Mouse (Mus musculus): ENCODE measurements around the gene Gabrp. TPM values are rescaled to one million over a fixed set of nuclear protein-coding genes. Genes with fewer than 3 reads are reported as not detected.

The Gabrp gene
- polyA plus RNA-seq, 1 experiment from 2014 or later: not detected

DNA sequence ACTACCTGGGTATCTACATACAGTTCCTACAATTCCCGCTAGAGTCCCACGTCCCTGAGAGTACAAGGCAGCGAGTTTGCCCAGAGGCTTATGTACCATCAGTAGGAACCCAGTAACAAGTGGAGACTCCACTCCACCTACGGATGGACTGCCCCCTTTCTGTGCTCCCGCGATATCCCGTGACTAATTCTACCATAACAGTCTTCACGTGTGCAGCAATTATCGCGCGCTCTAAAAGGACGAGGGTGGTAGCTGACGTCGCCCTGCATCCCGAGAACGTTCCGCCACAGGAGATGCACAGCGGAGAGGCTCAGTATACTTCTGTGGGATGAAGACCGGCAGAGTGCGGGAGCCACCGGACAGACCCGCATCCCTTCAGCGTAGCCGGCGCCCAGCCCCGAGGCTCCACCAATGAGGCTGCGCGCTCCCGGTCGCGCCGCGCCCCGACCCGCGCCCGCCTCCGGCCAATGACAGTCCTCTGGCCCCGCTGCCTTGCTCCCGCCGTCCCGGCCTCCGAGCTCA lies 65.8 kb downstream of the Gabrp start:
- H3K9ac ChIP-seq (replicated peaks): peak overlapping the region; percentile 89
- peak overlapping the region; percentile 64 for H3K4me2 ChIP-seq (replicated peaks)
- peak overlapping the region; percentile 89 for H3K27ac ChIP-seq
- H3K36me3 ChIP-seq: no peaks in the 10 kb centered on the region
- peak overlapping the region; percentile 86 for H3K4me3 ChIP-seq (replicated peaks)
- WGBS: under 1% methylated on average over 43 of the region's 43 CpGs
- peaks cover 8% of the 10 kb centered on the region for H3K4me1 ChIP-seq (replicated peaks)
- H3K27me3 ChIP-seq: no peaks in the 10 kb centered on the region
- ATAC-seq: peak; percentile 92
- H3K9me3 ChIP-seq: no peaks in the 10 kb centered on the region

DNA sequence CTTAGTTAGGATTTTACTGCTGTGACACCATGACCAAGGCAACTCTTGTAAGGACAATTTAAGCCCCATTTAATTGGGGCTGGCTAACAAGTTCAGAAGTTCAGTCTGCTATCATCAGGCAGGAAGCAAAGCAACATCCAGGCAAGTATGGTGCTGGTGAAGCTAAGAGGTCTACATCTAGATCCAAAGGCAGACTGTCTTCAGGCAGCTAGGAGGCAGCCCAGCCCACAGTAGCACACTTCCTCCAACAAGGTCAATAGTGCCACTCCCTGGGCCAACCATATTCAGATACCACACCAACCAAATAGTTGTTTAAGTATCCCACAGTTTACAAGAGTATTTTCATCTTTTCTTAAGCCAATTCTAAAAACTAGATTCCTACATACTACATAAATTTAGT lies 69.4 kb downstream of the Gabrp start:
- H3K9me3 ChIP-seq: no peaks in the 10 kb centered on the region
- no peak overlapping the region for H3K4me3 ChIP-seq (replicated peaks)
- no peaks in the 10 kb centered on the region for H3K36me3 ChIP-seq
- no peaks in the 10 kb centered on the region for H3K27me3 ChIP-seq
- no peak overlapping the region for H3K4me2 ChIP-seq (replicated peaks)
- H3K4me1 ChIP-seq (replicated peaks): peaks cover 8% of the 10 kb centered on the region
- ATAC-seq: no peak
- no peak overlapping the region for H3K27ac ChIP-seq
- H3K9ac ChIP-seq (replicated peaks): no peak overlapping the region

Other genes with a start within 250 kb of the Gabrp start
- 8.9 and 9.0 TPM in 2 replicates for gene Ranbp17, start 65.2 kb downstream of the Gabrp start, polyA plus RNA-seq (2015; fragmentation: Nextera tagmentation; extraction: Ambion mirVana)
- not detected in 2 replicates for gene D130052B06Rik, start 20.3 kb upstream of the Gabrp start, polyA plus RNA-seq (2015; fragmentation: Nextera tagmentation; extraction: Ambion mirVana)